Mouse (Mus musculus) forebrain, embryonic 10.5 days (tissue): ENCODE data around the gene Ace2. TPM values are rescaled to one million over a fixed set of nuclear protein-coding genes. Genes with fewer than 3 reads are reported as not detected.

ENCODE experiments used
- DNase-seq: peaks from one replicate; pipeline ENCODE4 v3.0.0-alpha.2; 2017; ENCODE audit warnings: low spot score; ENCODE audit errors: extremely low spot score
- H3K27ac ChIP-seq: fragments of 300-500 bp; sonication (generic); 2 replicates; pipeline ENCODE4 v1.5.1; 2016; ENCODE audit warnings: mild to moderate bottlenecking
- H3K27me3 ChIP-seq: fragments of 300-500 bp; sonication (generic); 2 replicates; pipeline ENCODE4 v1.6.1; 2016; ENCODE audit warnings: mild to moderate bottlenecking; ENCODE audit not compliant: poor library complexity, severe bottlenecking
- H3K36me3 ChIP-seq: fragments of 300-500 bp; sonication (generic); replicated peaks from 2 replicates; pipeline ENCODE4 v1.6.1; 2016; ENCODE audit warnings: mild to moderate bottlenecking, moderate library complexity
- H3K4me1 ChIP-seq: fragments of 300-500 bp; sonication (generic); 2 replicates; pipeline ENCODE4 v1.6.1; 2016
- H3K4me3 ChIP-seq: fragments of 300-500 bp; sonication (generic); 2 replicates; pipeline ENCODE4 v1.5.1; 2016; ENCODE audit warnings: mild to moderate bottlenecking, moderate library complexity
- H3K9me3 ChIP-seq: fragments of 300-500 bp; sonication (generic); 2 replicates; pipeline ENCODE4 v1.6.1; 2016; ENCODE audit warnings: mild to moderate bottlenecking, moderate library complexity
- WGBS: fragments of 180-500 bp; shearing (Covaris S2); methylation state at CpG from one replicate; pipeline ENCODE4 v1.1.7; 2016; 5-methylcytosine and 5-hydroxymethylcytosine counted together
- polyA plus RNA-seq: library from polyadenylated mRNA; unstranded; fragments of >200 nt; fragmentation: Nextera tagmentation; extraction: Ambion mirVana; gene quantifications from 2 replicates; pipeline ENCODE4 v1.2.1, GENCODE M21; 2016

The Ace2 gene
- 0.25 and 0.27 TPM in 2 replicates for polyA plus RNA-seq

GRCm38 (mm10) chrX:164139032-164139431 lies at the start of gene Ace2:
Ace2 (plus strand) TSS chrX:164139332.
- 92% methylated on average over 2 of the region's 2 CpGs for WGBS
- Histone ChIP-seq H3K4me3 (no peak within 1 kb of the TSS), H3K27ac (no peak within 1 kb of the TSS), H3K9me3 (no peaks in the 10 kb centered on the region), H3K27me3 (peaks cover 92% of the 10 kb centered on the region), H3K4me1 (no peaks in the 10 kb centered on the region), H3K36me3 (no peaks in the 10 kb centered on the region)
- no peak for DNase-seq

- H3K27ac ChIP-seq = no peak overlapping the region
- no peak for DNase-seq
- no peak overlapping the region for H3K4me3 ChIP-seq
- H3K27me3 ChIP-seq = peaks cover 88% of the 10 kb centered on the region
- H3K4me1 ChIP-seq = peaks cover 11% of the 10 kb centered on the region
- H3K9me3 ChIP-seq = no peaks in the 10 kb centered on the region
- 66% methylated on average over 11 of the region's 11 CpGs for WGBS
- H3K36me3 ChIP-seq = no peaks in the 10 kb centered on the region
Observed at GRCm38 (mm10) chrX:164089916-164090315, 49.2 kb upstream of the Ace2 start.

- WGBS = 55% methylated on average over 7 of the region's 7 CpGs
- Histone ChIP-seq H3K36me3 (no peaks in the 10 kb centered on the region), H3K4me3 (no peak overlapping the region), H3K27me3 (peaks cover 96% of the 10 kb centered on the region), H3K9me3 (no peaks in the 10 kb centered on the region), H3K27ac (no peak overlapping the region), H3K4me1 (peaks cover 11% of the 10 kb centered on the region)
- DNase-seq = no peak
Observed at GRCm38 (mm10) chrX:164092300-164093169, 46.6 kb upstream of the Ace2 start.

GRCm38 (mm10) chrX:164093435-164093834 lies 45.7 kb upstream of the Ace2 start:
- Histone ChIP-seq H3K27ac (no peak overlapping the region), H3K9me3 (no peaks in the 10 kb centered on the region), H3K27me3 (peaks cover 97% of the 10 kb centered on the region), H3K36me3 (no peaks in the 10 kb centered on the region), H3K4me1 (peaks cover 11% of the 10 kb centered on the region), H3K4me3 (no peak overlapping the region)
- 88% methylated on average over 5 of the region's 5 CpGs for WGBS
- DNase-seq = no peak

- DNase-seq = no peak
Observed at GRCm38 (mm10) chrX:164095838-164096237, 43.3 kb upstream of the Ace2 start.

GRCm38 (mm10) chrX:164101483-164101882 lies 37.6 kb upstream of the Ace2 start:
- Histone ChIP-seq H3K4me1 (no peaks in the 10 kb centered on the region), H3K36me3 (no peaks in the 10 kb centered on the region), H3K27me3 (peaks cover 83% of the 10 kb centered on the region), H3K9me3 (no peaks in the 10 kb centered on the region), H3K27ac (no peak overlapping the region), H3K4me3 (no peak overlapping the region)
- DNase-seq = no peak

More at GRCm38 (mm10) chrX:164095838-164096237, 43.3 kb upstream of the Ace2 start:
- no peak overlapping the region for H3K27ac ChIP-seq
- WGBS = 89% methylated on average over 2 of the region's 2 CpGs
- H3K27me3 ChIP-seq = peaks cover 92% of the 10 kb centered on the region
- H3K4me3 ChIP-seq = no peak overlapping the region
- H3K9me3 ChIP-seq = no peaks in the 10 kb centered on the region
- peaks cover 8% of the 10 kb centered on the region for H3K4me1 ChIP-seq
- no peaks in the 10 kb centered on the region for H3K36me3 ChIP-seq

GRCm38 (mm10) chrX:164102198-164102597 lies 36.9 kb upstream of the Ace2 start:
- Histone ChIP-seq H3K27me3 (peaks cover 83% of the 10 kb centered on the region), H3K36me3 (no peaks in the 10 kb centered on the region), H3K4me1 (no peaks in the 10 kb centered on the region), H3K4me3 (no peak overlapping the region), H3K27ac (no peak overlapping the region), H3K9me3 (no peaks in the 10 kb centered on the region)
- 87% methylated on average over 7 of the region's 7 CpGs for WGBS
- DNase-seq = no peak

GRCm38 (mm10) chrX:164102656-164103055 lies 36.5 kb upstream of the Ace2 start:
- Histone ChIP-seq H3K36me3 (no peaks in the 10 kb centered on the region), H3K4me3 (no peak overlapping the region), H3K27ac (no peak overlapping the region), H3K9me3 (no peaks in the 10 kb centered on the region), H3K27me3 (peaks cover 85% of the 10 kb centered on the region), H3K4me1 (no peaks in the 10 kb centered on the region)
- no peak for DNase-seq
- 65% methylated on average over 6 of the region's 6 CpGs for WGBS

- Histone ChIP-seq H3K9me3 (no peaks in the 10 kb centered on the region), H3K4me1 (no peaks in the 10 kb centered on the region), H3K27me3 (peaks cover 73% of the 10 kb centered on the region), H3K27ac (no peak overlapping the region), H3K36me3 (no peaks in the 10 kb centered on the region), H3K4me3 (no peak overlapping the region)
- DNase-seq = no peak
- WGBS = 80% methylated on average over 3 of the region's 3 CpGs
Observed at GRCm38 (mm10) chrX:164111146-164111545, 28.0 kb upstream of the Ace2 start.

- DNase-seq = no peak
- 91% methylated on average over 6 of the region's 6 CpGs for WGBS
- H3K4me3 ChIP-seq = no peak overlapping the region
Observed at GRCm38 (mm10) chrX:164113744-164114143, 25.4 kb upstream of the Ace2 start.

GRCm38 (mm10) chrX:164123942-164124341 lies 15.2 kb upstream of the Ace2 start:
- H3K9me3 ChIP-seq = no peaks in the 10 kb centered on the region
- WGBS = 88% methylated on average over 3 of the region's 3 CpGs
- no peak overlapping the region for H3K4me3 ChIP-seq
- DNase-seq = no peak
- peaks cover 72% of the 10 kb centered on the region for H3K27me3 ChIP-seq
- no peaks in the 10 kb centered on the region for H3K36me3 ChIP-seq
- no peak overlapping the region for H3K27ac ChIP-seq
- no peaks in the 10 kb centered on the region for H3K4me1 ChIP-seq

More at GRCm38 (mm10) chrX:164113744-164114143, 25.4 kb upstream of the Ace2 start:
- Histone ChIP-seq H3K27ac (no peak overlapping the region), H3K4me1 (no peaks in the 10 kb centered on the region), H3K27me3 (peaks cover 55% of the 10 kb centered on the region), H3K9me3 (no peaks in the 10 kb centered on the region), H3K36me3 (no peaks in the 10 kb centered on the region)

- no peak overlapping the region for H3K4me3 ChIP-seq
- DNase-seq = no peak
- H3K9me3 ChIP-seq = no peaks in the 10 kb centered on the region
- no peak overlapping the region for H3K27ac ChIP-seq
- H3K36me3 ChIP-seq = no peaks in the 10 kb centered on the region
- no peaks in the 10 kb centered on the region for H3K4me1 ChIP-seq
- WGBS = 93% methylated on average over 3 of the region's 3 CpGs
- H3K27me3 ChIP-seq = peaks cover 90% of the 10 kb centered on the region
Observed at GRCm38 (mm10) chrX:164133531-164133930, 5.6 kb upstream of the Ace2 start.

- peaks cover 89% of the 10 kb centered on the region for H3K27me3 ChIP-seq
- H3K27ac ChIP-seq = no peak overlapping the region
- 92% methylated on average over 4 of the region's 4 CpGs for WGBS
- no peaks in the 10 kb centered on the region for H3K4me1 ChIP-seq
- no peak for DNase-seq
- H3K9me3 ChIP-seq = no peaks in the 10 kb centered on the region
- no peak overlapping the region for H3K4me3 ChIP-seq
- H3K36me3 ChIP-seq = no peaks in the 10 kb centered on the region
Observed at GRCm38 (mm10) chrX:164135304-164135818, 3.8 kb upstream of the Ace2 start.
